Mouse (Mus musculus): ENCODE data around the gene Gpr152.

The Gpr152 gene

DNA sequence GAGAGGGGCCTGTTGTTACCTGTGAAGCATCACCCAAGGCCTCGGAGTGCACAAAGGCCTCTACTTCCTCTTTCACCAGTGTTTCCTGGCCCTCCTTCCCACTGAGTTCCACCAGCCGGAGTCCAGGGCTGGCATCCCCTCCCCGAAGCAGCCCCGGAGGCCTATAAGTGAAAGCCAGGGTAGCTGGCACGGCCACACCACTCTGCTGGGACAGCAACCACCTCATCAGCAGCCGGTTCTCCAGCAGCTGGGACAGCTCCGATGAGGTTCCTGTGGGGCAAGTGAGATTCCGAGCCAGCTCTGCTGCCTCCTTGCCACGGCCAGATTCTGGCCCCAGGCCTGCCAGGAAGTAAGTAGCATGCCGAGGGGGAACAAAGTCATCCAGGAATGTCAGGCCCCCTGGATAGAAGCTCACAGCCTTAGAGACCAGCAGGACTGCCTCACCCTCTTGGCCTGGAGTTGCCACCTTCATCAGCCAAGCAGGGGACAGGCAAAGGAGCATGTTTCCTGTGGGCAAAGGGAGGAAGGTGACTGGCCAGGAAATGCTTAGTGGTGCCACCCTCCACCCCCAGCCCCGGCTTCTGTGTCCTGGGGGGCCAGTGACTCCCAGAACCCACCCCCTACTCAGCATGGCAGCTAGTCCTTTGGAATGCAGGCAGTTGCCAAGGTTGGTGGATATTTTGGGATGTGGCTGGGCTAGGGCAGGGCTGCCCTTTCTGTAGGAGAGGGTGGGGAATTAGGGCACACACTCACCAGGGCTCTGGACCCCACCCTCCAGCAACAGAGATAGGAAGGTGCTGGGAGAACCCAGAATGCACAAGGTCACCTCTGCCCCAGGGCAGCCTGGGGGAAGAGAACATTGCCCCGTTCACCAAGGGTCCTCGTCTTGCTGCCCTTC is 32.1 kb downstream of the Gpr152 start:
- no peak for ATAC-seq (ENCODE audit: low TSS enrichment)

DNA sequence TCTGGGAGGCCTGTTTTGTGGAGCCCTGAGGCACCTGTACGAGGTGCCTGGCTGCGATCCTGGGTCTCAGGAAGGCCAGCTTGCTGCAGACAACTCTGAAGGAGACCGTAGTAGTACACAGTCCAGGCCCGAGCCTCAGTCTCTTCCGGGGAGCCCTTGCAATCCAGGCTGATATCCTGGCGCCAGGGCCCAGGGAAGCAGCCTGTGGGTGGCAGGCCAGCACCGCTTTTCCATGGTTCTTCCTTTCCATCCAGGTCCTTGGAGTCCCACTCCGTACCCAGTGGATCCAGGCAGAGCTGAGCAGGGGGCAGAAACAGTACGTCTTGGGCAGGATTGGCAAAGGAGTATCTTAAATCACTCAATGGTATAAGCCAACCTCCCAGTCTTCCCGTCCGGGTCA is 33.3 kb downstream of the Gpr152 start:
- ATAC-seq (ENCODE audit: low TSS enrichment): no peak

GRCm38 (mm10) chr19:4175368-4175947 is 35.9 kb downstream of the Gpr152 start, which contains the start of gene Carns1:
Gene Carns1 (minus strand): TSS chr19:4175479.
- peak; percentile 69; the same call in 1 of the 2 replicates for ATAC-seq (ENCODE audit: low TSS enrichment)

DNA sequence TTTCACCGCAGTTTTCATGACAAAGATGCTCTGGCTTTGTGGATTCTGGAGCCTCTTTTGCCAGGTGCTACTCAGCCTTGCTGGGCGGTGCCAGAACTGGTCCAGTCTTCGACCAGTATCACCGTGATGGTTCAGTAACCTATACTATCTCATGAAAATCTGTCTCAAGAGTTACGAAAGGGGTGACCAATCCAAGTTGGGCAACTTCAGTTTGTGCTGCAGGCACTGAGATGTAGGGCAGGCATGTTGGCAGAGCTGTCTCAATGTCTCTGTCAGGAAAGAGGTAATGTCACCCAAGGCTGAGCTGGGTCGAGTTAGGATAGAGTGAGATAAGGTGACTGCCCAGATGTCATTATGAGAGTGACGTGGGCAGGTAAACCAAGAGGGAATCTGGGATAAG is 40.8 kb downstream of the Gpr152 start:
- no peak for ATAC-seq (ENCODE audit: low TSS enrichment)

- peak; percentile 91; the same call in 1 of the 2 replicates for ATAC-seq (ENCODE audit: low TSS enrichment)
Measured at GRCm38 (mm10) chr19:4181892-4182291, 42.3 kb downstream of the Gpr152 start.

DNA sequence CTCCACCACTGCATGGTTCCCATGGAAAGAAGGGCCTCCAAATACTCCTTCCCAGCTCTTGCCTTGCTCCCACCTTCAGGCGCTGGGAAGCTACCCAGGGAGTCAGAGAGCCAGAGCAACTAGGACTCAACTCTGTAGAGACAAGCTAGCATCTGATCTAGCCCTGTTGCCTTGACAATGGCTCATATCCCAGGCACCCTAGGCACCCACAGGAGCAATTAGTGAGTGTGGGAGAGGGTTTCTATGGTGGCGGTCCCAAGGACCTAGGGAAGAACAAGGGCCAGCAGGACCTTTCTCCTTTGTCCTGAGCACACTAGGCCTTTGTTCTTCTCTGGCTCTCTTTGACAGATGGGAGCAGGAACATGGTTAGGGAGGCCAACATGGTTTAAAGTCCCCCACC is 44.1 kb downstream of the Gpr152 start:
- peak; percentile 20; the same call in 1 of the 2 replicates for ATAC-seq (ENCODE audit: low TSS enrichment)

GRCm38 (mm10) chr19:4184976-4185975 is 45.7 kb downstream of the Gpr152 start:
- no peak for ATAC-seq (ENCODE audit: low TSS enrichment)

- ATAC-seq (ENCODE audit: low TSS enrichment): no peak
Measured at GRCm38 (mm10) chr19:4187303-4187702, 47.7 kb downstream of the Gpr152 start.

GRCm38 (mm10) chr19:4189051-4189620 is 49.5 kb downstream of the Gpr152 start:
- no peak for ATAC-seq (ENCODE audit: low TSS enrichment)

DNA sequence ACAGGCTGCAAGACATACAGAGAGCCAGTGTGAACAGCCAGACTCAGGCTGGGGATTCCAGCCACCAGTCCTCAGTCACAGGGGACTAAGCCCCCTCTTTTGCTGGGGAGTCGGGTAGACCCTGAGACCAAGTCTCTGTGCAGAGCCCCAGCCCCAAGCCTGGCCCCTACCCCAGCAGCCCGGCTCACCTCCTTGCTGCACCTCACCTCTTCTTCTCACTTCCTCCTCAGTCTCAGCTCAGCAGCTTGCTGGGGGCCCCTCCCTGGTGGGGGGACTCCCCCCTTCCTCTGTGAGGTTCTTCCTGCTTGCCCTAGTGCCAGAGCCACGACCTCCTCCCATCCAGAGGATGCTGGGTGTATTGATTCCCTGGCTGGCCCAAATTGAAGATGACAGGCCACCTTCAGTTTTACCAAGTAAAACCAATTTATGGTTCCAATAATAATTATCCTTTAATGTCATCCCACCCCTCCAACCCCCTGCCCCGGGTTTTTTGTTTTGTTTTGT is 51.3 kb downstream of the Gpr152 start, which contains the start of gene Tbc1d10c:
Gene Tbc1d10c, minus strand, starts transcription at position 454 of the 504 bp plus-strand sequence.
- no peak for ATAC-seq (ENCODE audit: low TSS enrichment)

DNA sequence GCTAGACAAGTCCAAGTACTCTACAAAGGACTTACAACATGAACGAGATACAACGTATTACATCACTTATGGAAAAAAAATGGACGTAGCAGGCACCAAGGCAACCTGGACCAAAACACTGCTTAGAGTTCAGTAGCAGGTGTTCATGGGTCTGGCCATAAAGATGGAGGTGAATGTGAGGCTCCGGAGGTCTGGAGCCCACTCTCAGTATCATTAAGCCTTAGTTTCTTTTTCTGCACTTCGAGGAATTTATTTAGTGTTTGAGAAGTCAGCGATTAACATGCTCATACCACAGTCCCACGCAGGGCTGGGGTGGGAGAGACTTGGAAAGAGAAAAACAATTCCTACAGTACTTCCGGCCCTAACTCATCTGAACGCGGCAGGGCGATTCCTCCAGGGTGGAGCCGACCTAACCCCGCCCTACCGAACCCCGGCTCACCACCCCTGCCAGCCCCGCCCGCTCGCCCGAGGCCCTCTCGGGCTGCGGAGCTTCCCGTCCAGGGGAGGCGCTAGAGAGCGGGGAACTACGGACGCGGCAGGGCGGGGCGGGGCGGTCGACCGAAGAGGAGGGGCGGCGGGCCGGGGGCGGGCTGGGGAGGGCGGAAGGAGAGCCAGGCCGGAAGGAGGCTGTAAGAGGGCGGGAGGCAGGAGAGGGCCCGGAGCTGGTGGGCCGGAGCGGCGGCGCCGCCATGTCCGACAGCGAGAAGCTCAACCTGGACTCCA is 52.1 kb downstream of the Gpr152 start, which contains the start of gene Ppp1ca:
Gene Ppp1ca, plus strand, starts transcription at position 538 of the 723 bp plus-strand sequence.
- ATAC-seq (ENCODE audit: low TSS enrichment): peak; percentile 72

DNA sequence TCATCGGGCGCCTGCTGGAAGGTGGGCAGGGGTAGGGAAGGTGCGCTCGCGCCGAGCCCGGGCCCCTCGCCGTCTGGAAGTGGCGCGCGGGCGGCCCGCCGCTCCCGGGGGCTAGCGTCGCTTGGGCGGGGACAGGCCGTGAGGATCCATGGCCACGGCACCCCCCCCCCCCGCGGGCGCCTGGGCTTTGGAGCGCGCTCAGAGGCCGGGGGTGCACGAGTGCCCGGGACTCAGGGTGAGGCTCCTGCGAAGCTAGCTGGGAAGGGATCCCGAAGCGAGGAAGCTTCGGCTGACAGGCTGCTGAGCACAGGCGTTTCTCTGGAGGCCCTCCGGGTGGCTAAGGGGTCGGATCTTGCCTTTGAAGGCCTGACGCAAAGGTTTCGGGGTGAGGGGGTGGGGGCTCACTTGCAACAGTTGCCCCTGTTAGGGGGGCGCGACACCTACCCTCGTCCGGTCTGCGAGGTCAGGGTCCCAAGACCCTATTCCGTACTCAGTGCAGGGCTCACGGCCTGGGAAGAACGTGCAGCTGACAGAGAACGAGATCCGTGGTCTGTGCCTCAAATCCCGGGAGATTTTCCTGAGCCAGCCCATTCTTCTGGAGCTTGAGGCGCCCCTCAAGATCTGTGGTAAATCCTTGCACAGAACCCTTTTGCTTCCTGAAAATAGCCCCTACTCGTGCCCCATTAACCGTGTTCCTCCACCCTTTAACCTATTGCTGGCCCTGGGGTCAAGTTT is 52.8 kb downstream of the Gpr152 start:
- ATAC-seq (ENCODE audit: low TSS enrichment): peak; percentile 15

DNA sequence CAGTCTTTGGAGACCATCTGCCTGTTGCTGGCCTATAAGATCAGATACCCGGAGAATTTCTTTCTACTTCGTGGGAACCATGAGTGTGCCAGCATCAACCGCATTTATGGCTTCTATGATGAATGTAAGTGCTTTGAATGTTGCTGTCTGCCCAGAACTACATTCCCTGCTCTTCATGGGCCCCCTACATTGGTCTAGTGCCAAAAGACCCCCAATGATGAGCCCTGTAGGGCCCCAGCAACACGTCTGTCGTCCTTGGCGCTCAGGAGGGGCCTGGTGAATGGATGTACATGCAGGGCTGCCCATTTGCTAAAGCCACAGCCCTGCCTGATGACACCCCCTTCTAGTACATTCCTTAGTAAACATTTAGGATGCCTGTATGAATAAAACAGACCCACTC is 53.5 kb downstream of the Gpr152 start:
- no peak for ATAC-seq (ENCODE audit: low TSS enrichment)

GRCm38 (mm10) chr19:4194021-4194724 is 54.6 kb downstream of the Gpr152 start:
- no peak for ATAC-seq (ENCODE audit: low TSS enrichment)

- no peak for ATAC-seq (ENCODE audit: low TSS enrichment)
Measured at GRCm38 (mm10) chr19:4194776-4195650, 55.4 kb downstream of the Gpr152 start.
